Mouse (Mus musculus) erythroblast, embryonic 14.5 days (primary cell): ENCODE measurements around the gene Gzma.

Experiments
- GATA1 ChIP-seq: IDR thresholded peaks from 2 replicates; pipeline ENCODE4 v1.6.1; 2012; ENCODE audit warnings: low read length, inconsistent platforms, mixed read lengths
- TAL1 ChIP-seq: IDR thresholded peaks from 3 replicates; pipeline ENCODE4 v1.6.1; 2012; ENCODE audit warnings: low read length, inconsistent platforms, mixed read lengths

DNA sequence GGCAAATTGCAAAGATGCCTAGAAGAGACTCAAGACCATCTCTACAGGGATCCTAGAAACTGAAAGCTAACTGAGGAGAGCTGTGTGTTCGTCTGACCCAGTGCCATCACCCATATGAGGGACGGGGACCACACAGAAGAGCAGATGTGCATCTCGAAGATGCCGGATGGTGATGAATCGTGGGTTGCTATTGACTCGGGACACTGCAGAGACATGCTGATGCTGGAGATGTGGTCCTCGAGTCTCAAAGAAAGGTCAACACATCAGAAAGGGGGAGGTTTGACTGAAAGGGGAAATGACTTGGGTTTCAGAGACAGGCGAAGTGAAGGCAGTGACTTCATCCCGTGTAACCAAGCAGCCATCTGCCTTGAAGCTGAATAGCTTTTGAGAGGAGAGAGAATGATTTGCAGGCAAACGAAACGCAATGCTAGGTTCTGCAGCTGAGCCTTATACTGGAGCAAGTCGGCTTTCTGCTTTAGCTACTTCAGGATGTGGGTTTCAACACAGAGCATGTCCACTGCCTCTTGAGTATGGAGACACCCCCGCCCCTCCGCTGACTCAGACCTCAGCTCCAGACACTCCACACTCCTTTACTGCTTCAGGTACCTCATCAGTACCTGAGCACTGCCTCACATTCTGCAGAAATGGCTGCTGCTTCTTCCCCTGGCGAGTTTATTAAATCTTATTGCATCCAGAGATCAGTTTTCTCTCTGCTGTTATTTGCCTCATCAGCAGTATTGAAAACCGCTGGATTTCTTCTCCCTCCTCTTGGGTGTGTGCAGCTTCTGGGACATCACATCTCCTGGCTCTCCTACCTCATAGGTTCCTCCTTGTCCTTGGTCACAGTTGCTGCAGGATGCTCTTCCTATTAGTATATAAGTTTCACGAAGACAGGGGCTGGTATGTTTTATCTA lies 19.8 kb upstream of the Gzma start:
- TF ChIP-seq GATA1, result no peak
- no peak for TF ChIP-seq TAL1
